Mouse (Mus musculus) Patski (cell line): ENCODE measurements at regions not wholly inside any gene's neighbourhood (a gene's known extent, or its start where the extent isn't known, plus 50 kb on each side); places are given as distances from the start of the nearest gene placed in this dataset.
A peak's percentile ranks its signal among the peaks of the same experiment; 100 is the strongest.

Experiments
- ATAC-seq: fragments of 100-300 bp; one replicate; pipeline ENCODE4 v1.8.0; 2021
- CTCF ChIA-PET: fragments of 350-600 bp; sonication (Branson Sonifier 250); formaldehyde crosslinking; loops from one replicate; lab custom pipeline; 2022; ENCODE audit warnings: inconsistent platforms; lab: Charles Lee
- POLR2A ChIA-PET: fragments of 350-600 bp; sonication (Branson Sonifier 250); formaldehyde crosslinking; loops from one replicate; lab custom pipeline; 2022; ENCODE audit warnings: antibody characterized with exemption, inconsistent platforms; lab: Charles Lee
- DNase-seq: peaks from one replicate; pipeline ENCODE4 v3.0.0-alpha.2; 2011; ENCODE audit warnings: low read depth, low spot score
- H3K27me3 ChIP-seq: fragments of 371-371 bp; one replicate; pipeline ENCODE4 v1.5.1; 2021
- CTCF ChIP-seq: fragments of 100-300 bp; IDR thresholded peaks from one replicate; pipeline ENCODE4 v1.5.1; 2021
- in situ Hi-C: fragments of 300-500 bp; cut with MboI; formaldehyde crosslinking; loops from 3 replicates; pipeline ENCODE4 v1.11.1; 2018; ENCODE audit warnings: low pct_unique_long_range_greater_than_20kb, mixed read lengths

GRCm38 (mm10) chr17:88116321-88116720 lies 51.2 kb upstream of the Fbxo11 start:
- H3K27me3 ChIP-seq, result no peaks in the 10 kb centered on the region
- ChIA-PET POLR2A (no interaction called here), CTCF (no interaction called here)
- DNase-seq, result no peak
- TF ChIP-seq CTCF, result no peak
- ATAC-seq, result no peak
- in situ Hi-C loops, result no loop called here

- ATAC-seq (no peak), DNase-seq (no peak)
- TF ChIP-seq CTCF, result no peak
- ChIA-PET POLR2A (interaction anchor here (0.7 kb wide), 1 partner anchor 532 kb away, joined by 4 read pairs; no protein-coding TSS in a partner anchor), CTCF (no interaction called here)
- no peaks in the 10 kb centered on the region for H3K27me3 ChIP-seq
- in situ Hi-C loops, result no loop called here
Measured at GRCm38 (mm10) chr17:88118714-88119113, 53.6 kb upstream of the Fbxo11 start.

- POLR2A ChIA-PET, result no interaction called here
- no peak for ATAC-seq
Measured at GRCm38 (mm10) chr17:88123711-88124110, 58.6 kb upstream of the Fbxo11 start.

GRCm38 (mm10) chr17:88127126-88127525 lies 62.0 kb upstream of the Fbxo11 start:
- ChIA-PET CTCF (no interaction called here), POLR2A (no interaction called here)
- in situ Hi-C loops, result no loop called here
- DNase-seq (no peak), ATAC-seq (no peak)
- TF ChIP-seq CTCF, result no peak
- no peaks in the 10 kb centered on the region for H3K27me3 ChIP-seq

More at GRCm38 (mm10) chr17:88123711-88124110, 58.6 kb upstream of the Fbxo11 start:
- no peak for DNase-seq
- in situ Hi-C loops, result no loop called here
- no peaks in the 10 kb centered on the region for H3K27me3 ChIP-seq
- no peak for TF ChIP-seq CTCF
- CTCF ChIA-PET, result no interaction called here

GRCm38 (mm10) chr17:88131297-88131696 lies 66.2 kb upstream of the Fbxo11 start:
- ChIA-PET POLR2A (no interaction called here), CTCF (no interaction called here)
- ATAC-seq (no peak), DNase-seq (no peak)
- in situ Hi-C loops, result no loop called here
- H3K27me3 ChIP-seq, result no peaks in the 10 kb centered on the region
- TF ChIP-seq CTCF, result no peak

- no peak for DNase-seq
- in situ Hi-C loops, result no loop called here
- ChIA-PET CTCF (no interaction called here), POLR2A (no interaction called here)
- TF ChIP-seq CTCF, result no peak
- H3K27me3 ChIP-seq, result no peaks in the 10 kb centered on the region
- ATAC-seq, result peak; percentile 71
Measured at GRCm38 (mm10) chr17:88131980-88132379, 66.9 kb upstream of the Fbxo11 start.

- CTCF ChIA-PET, result no interaction called here
- DNase-seq, result no peak
Measured at GRCm38 (mm10) chr17:88132601-88133346, 67.7 kb upstream of the Fbxo11 start.

GRCm38 (mm10) chr17:88134546-88134945 lies 69.5 kb upstream of the Fbxo11 start:
- CTCF ChIA-PET, result no interaction called here
- ATAC-seq (no peak), DNase-seq (no peak)
- in situ Hi-C loops, result no loop called here
- POLR2A ChIA-PET, result no interaction called here
- TF ChIP-seq CTCF, result no peak
- H3K27me3 ChIP-seq, result no peaks in the 10 kb centered on the region

More at GRCm38 (mm10) chr17:88132601-88133346, 67.7 kb upstream of the Fbxo11 start:
- in situ Hi-C loops, result no loop called here
- POLR2A ChIA-PET, result no interaction called here
- no peak for ATAC-seq
- no peaks in the 10 kb centered on the region for H3K27me3 ChIP-seq
- TF ChIP-seq CTCF, result no peak

GRCm38 (mm10) chr17:88141538-88141937 lies 76.4 kb upstream of the Fbxo11 start:
- TF ChIP-seq CTCF, result no peak
- POLR2A ChIA-PET, result no interaction called here
- H3K27me3 ChIP-seq, result no peaks in the 10 kb centered on the region
- DNase-seq (no peak), ATAC-seq (no peak)
- in situ Hi-C loops, result no loop called here
- CTCF ChIA-PET, result no interaction called here

GRCm38 (mm10) chr17:88142003-88142402 lies 76.9 kb upstream of the Fbxo11 start:
- ATAC-seq (no peak), DNase-seq (no peak)
- ChIA-PET CTCF (no interaction called here), POLR2A (no interaction called here)
- H3K27me3 ChIP-seq, result no peaks in the 10 kb centered on the region
- no peak for TF ChIP-seq CTCF
- in situ Hi-C loops, result no loop called here

GRCm38 (mm10) chr17:88142809-88143208 lies 77.7 kb upstream of the Fbxo11 start:
- ATAC-seq, result no peak
- ChIA-PET POLR2A (interaction anchor here (0.5 kb wide), 1 partner anchor 76 kb away, joined by 5 read pairs; no protein-coding TSS in a partner anchor), CTCF (no interaction called here)
- H3K27me3 ChIP-seq, result no peaks in the 10 kb centered on the region
- in situ Hi-C loops, result no loop called here
- no peak for DNase-seq
- TF ChIP-seq CTCF, result no peak
